ENCODE assay signal across 13 mouse cellular contexts in the genomic region with DNA sequence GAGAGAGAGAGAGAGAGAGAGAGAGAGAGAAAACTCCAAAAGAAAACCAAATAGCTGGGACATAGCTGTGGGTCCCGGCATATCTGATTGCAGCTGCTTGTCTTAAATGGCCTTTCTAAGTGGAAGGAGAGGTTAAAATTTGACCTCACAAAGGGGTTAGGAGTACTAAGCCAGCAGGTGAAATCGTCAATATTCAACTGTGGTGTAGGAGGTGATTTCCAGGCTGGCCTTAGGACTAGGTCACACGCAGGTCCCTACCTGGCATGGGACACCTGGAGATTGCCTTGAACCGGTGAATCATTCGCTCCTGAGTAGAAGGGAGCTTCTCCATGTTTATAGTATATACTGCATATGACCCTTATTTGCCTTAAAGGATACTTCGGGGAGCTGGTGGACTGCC. TPM values are rescaled to one million over a fixed set of nuclear protein-coding genes. Genes with fewer than 3 reads are reported as not detected.
A peak's percentile ranks its signal among the peaks of the same experiment; 100 is the strongest.
DNase-seq lines count a peak whose midpoint lies in the region; ATAC-seq and TF ChIP-seq lines count a peak whose summit lies in the region.
"Had no signal": no experiment of that assay in that cellular context is flagged by ENCODE, and none has a peak within 500 bp of the region (broad histone marks: within the 10 kb centered on the region; RNA-seq: fewer than 3 reads in every experiment).

No protein-coding gene starts in this region.

- TF ChIP-seq CTCF in stomach, postnatal 0 days (IDR thresholded peaks at IDR 0.05; ENCODE audit: low read depth), result no peak

- no peaks in the 10 kb centered on the region for H3K36me3 ChIP-seq in heart, embryonic 15.5 days
- H3K36me3 ChIP-seq in heart, embryonic 12.5 days, result no peaks in the 10 kb centered on the region
- no peaks in the 10 kb centered on the region for H3K36me3 ChIP-seq in neural tube, embryonic 11.5 days (ENCODE audit: control insufficient read depth, insufficient read depth, low read length)
- H3K36me3 ChIP-seq in liver, embryonic 12.5 days, result no peaks in the 10 kb centered on the region
- H3K36me3 ChIP-seq in stomach, postnatal 0 days (ENCODE audit: control insufficient read depth, insufficient read depth, low read length), result no peaks in the 10 kb centered on the region

- 66% methylated on average over 6 of the region's 6 CpGs for whole genome bisulfite sequencing in heart, embryonic 15.5 days
- 55% methylated on average over 6 of the region's 6 CpGs for WGBS in heart, embryonic 12.5 days
- 53% methylated on average over 6 of the region's 6 CpGs for WGBS in neural tube, embryonic 11.5 days
- WGBS in liver, embryonic 12.5 days (ENCODE audit: insufficient replicate concordance), result 44% methylated on average over 6 of the region's 6 CpGs
- 69% methylated on average over 6 of the region's 6 CpGs for WGBS in stomach, postnatal 0 days

- no peak for ATAC-seq in heart, embryonic 15.5 days (replicated peaks; ENCODE audit: insufficient number of reproducible peaks, insufficient read depth, low FRiP score, low read depth)
- ATAC-seq in heart, embryonic 12.5 days (ENCODE audit: insufficient number of reproducible peaks, low FRiP score), result no peak
- no peak for ATAC-seq in neural tube, embryonic 11.5 days (ENCODE audit: insufficient read depth, low FRiP score, low TSS enrichment)
- no peak for ATAC-seq in liver, embryonic 12.5 days
- no peak for ATAC-seq in stomach, postnatal 0 days (ENCODE audit: low FRiP score, low TSS enrichment)
- ATAC-seq: forebrain, embryonic 14.5 days had no signal

- no peak for TF ChIP-seq EP300 in stomach, postnatal 0 days (optimal IDR thresholded peaks at IDR 0.05)

- peak overlapping the region; percentile 70; the same call in 1 of the 2 replicates for H3K4me3 ChIP-seq in heart, embryonic 15.5 days
- H3K4me3 ChIP-seq in heart, embryonic 12.5 days, result no peak overlapping the region
- H3K4me3 ChIP-seq in neural tube, embryonic 11.5 days (ENCODE audit: low read depth, low read length), result no peak overlapping the region
- H3K4me3 ChIP-seq in liver, embryonic 12.5 days, result peak overlapping the region; percentile 58; the same call in 1 of the 2 replicates
- H3K4me3 ChIP-seq in stomach, postnatal 0 days (ENCODE audit: low read depth, low read length), result peak overlapping the region; percentile 66

- no peaks in the 10 kb centered on the region for H3K9me3 ChIP-seq in heart, embryonic 15.5 days (replicated peaks)
- no peaks in the 10 kb centered on the region for H3K9me3 ChIP-seq in heart, embryonic 12.5 days (replicated peaks)
- no peaks in the 10 kb centered on the region for H3K9me3 ChIP-seq in neural tube, embryonic 11.5 days (ENCODE audit: control insufficient read depth, low read length)
- H3K9me3 ChIP-seq in liver, embryonic 12.5 days (replicated peaks), result no peaks in the 10 kb centered on the region
- H3K9me3 ChIP-seq in stomach, postnatal 0 days (ENCODE audit: control insufficient read depth, low read length), result no peaks in the 10 kb centered on the region

- peaks cover 66% of the 10 kb centered on the region for H3K27me3 ChIP-seq in heart, embryonic 15.5 days
- H3K27me3 ChIP-seq in heart, embryonic 12.5 days (replicated peaks), result peaks cover 78% of the 10 kb centered on the region
- H3K27me3 ChIP-seq in neural tube, embryonic 11.5 days (ENCODE audit: control insufficient read depth, insufficient read depth, low read length), result peaks cover 49% of the 10 kb centered on the region
- peaks cover 72% of the 10 kb centered on the region for H3K27me3 ChIP-seq in liver, embryonic 12.5 days (replicated peaks)
- H3K27me3 ChIP-seq in stomach, postnatal 0 days (ENCODE audit: control insufficient read depth, insufficient read depth, low read length), result peaks cover 3% of the 10 kb centered on the region; the same call in 1 of the 2 replicates

- no peak for DNase-seq in neural tube, embryonic 11.5 days (ENCODE audit: low spot score)
- DNase-seq in neural tube, embryonic 10.5 days (ENCODE audit: extremely low spot score, low spot score), result no peak
- no peak for DNase-seq in stomach, postnatal 0 days (ENCODE audit: low spot score)
- DNase-seq in testis, postnatal 10 days (ENCODE audit: low spot score), result no peak
- no peak for DNase-seq in spleen, postnatal 14 days (ENCODE audit: low spot score in 2 of 2)
- DNase-seq: B cell, adult 2 months; cerebellum, adult 9-11 months; right cerebral cortex, postnatal 14 days; thymus, adult 18-20 months had no signal

- H3K9ac ChIP-seq in heart, embryonic 15.5 days, result no peak overlapping the region
- H3K9ac ChIP-seq in heart, embryonic 12.5 days, result no peak overlapping the region
- H3K9ac ChIP-seq in neural tube, embryonic 11.5 days (ENCODE audit: low read length), result no peak overlapping the region
- no peak overlapping the region for H3K9ac ChIP-seq in liver, embryonic 12.5 days
- no peak overlapping the region for H3K9ac ChIP-seq in stomach, postnatal 0 days (ENCODE audit: low read length)

- H3K4me2 ChIP-seq in heart, embryonic 15.5 days, result no peak overlapping the region
- H3K4me2 ChIP-seq in heart, embryonic 12.5 days, result no peak overlapping the region
- H3K4me2 ChIP-seq in neural tube, embryonic 11.5 days (ENCODE audit: low read depth), result peak overlapping the region; percentile 100; the same call in 1 of the 2 replicates
- H3K4me2 ChIP-seq in liver, embryonic 12.5 days, result peak overlapping the region; percentile 75
- H3K4me2 ChIP-seq in stomach, postnatal 0 days (replicated peaks; ENCODE audit: low read depth), result peak overlapping the region; percentile 100

- H3K4me1 ChIP-seq in heart, embryonic 15.5 days (replicated peaks), result peaks cover 20% of the 10 kb centered on the region
- peaks cover 6% of the 10 kb centered on the region for H3K4me1 ChIP-seq in heart, embryonic 12.5 days (replicated peaks)
- 0 out of 2 replicates have a peak, but pooled peaks cover 2% of the 10 kb centered on the region for H3K4me1 ChIP-seq in neural tube, embryonic 11.5 days (ENCODE audit: control insufficient read depth, insufficient read depth, low read length)
- peaks cover 19% of the 10 kb centered on the region; the same call in 1 of the 2 replicates for H3K4me1 ChIP-seq in liver, embryonic 12.5 days
- H3K4me1 ChIP-seq in stomach, postnatal 0 days (replicated peaks; ENCODE audit: control insufficient read depth, insufficient read depth), result no peaks in the 10 kb centered on the region

- H3K27ac ChIP-seq in heart, embryonic 15.5 days, result no peak overlapping the region
- H3K27ac ChIP-seq in heart, embryonic 12.5 days (ENCODE audit: poor library complexity, severe bottlenecking), result no peak overlapping the region
- H3K27ac ChIP-seq in neural tube, embryonic 11.5 days (ENCODE audit: low read depth, low read length), result no peak overlapping the region
- H3K27ac ChIP-seq in liver, embryonic 12.5 days, result no peak overlapping the region
- H3K27ac ChIP-seq in stomach, postnatal 0 days (replicated peaks), result no peak overlapping the region

RNA-seq across cellular contexts. Expression of a gene that starts 1.4 kb away (rescaled TPM):
- polyA plus RNA-seq in heart, embryonic 15.5 days (2015; fragmentation: Nextera tagmentation; extraction: Ambion mirVana), result 0.15 and 0.38 TPM in 2 replicates
- 0.63 and 0.77 TPM in 2 replicates for polyA plus RNA-seq in heart, embryonic 12.5 days (2016; fragmentation: Nextera tagmentation; extraction: Ambion mirVana)
- 47.4 and 50.0 TPM in 2 replicates for polyA plus RNA-seq in neural tube, embryonic 11.5 days (2014; fragmentation: Nextera tagmentation; extraction: Ambion mirVana)
- 2.0 and 3.5 TPM in 2 replicates for polyA plus RNA-seq in liver, embryonic 12.5 days (2016; fragmentation: Nextera tagmentation; extraction: Ambion mirVana)
- 77.8 and 78.1 TPM in 2 replicates for polyA plus RNA-seq in stomach, postnatal 0 days (2015; fragmentation: Nextera tagmentation; extraction: Ambion mirVana)

RNA-seq across cellular contexts. Expression of a gene that starts 12.6 kb away (rescaled TPM):
- polyA plus RNA-seq in heart, embryonic 15.5 days (2015; fragmentation: Nextera tagmentation; extraction: Ambion mirVana), result not detected in 2 replicates
- polyA plus RNA-seq in heart, embryonic 12.5 days (2016; fragmentation: Nextera tagmentation; extraction: Ambion mirVana), result not detected in 2 replicates
- polyA plus RNA-seq in neural tube, embryonic 11.5 days (2014; fragmentation: Nextera tagmentation; extraction: Ambion mirVana), result not detected in 2 replicates
- not detected in 2 replicates for polyA plus RNA-seq in liver, embryonic 12.5 days (2016; fragmentation: Nextera tagmentation; extraction: Ambion mirVana)
- polyA plus RNA-seq in stomach, postnatal 0 days (2015; fragmentation: Nextera tagmentation; extraction: Ambion mirVana), result not detected in 2 replicates
- polyA plus RNA-seq: forebrain, embryonic 14.5 days had no signal

RNA-seq across cellular contexts. Expression of a gene that starts 30.3 kb away (rescaled TPM):
- polyA plus RNA-seq in heart, embryonic 15.5 days (2015; fragmentation: Nextera tagmentation; extraction: Ambion mirVana), result not detected in 2 replicates
- polyA plus RNA-seq in heart, embryonic 12.5 days (2016; fragmentation: Nextera tagmentation; extraction: Ambion mirVana), result 0.14 and 0.21 TPM in 2 replicates
- 6.5 and 8.7 TPM in 2 replicates for polyA plus RNA-seq in neural tube, embryonic 11.5 days (2014; fragmentation: Nextera tagmentation; extraction: Ambion mirVana)
- polyA plus RNA-seq in liver, embryonic 12.5 days (2016; fragmentation: Nextera tagmentation; extraction: Ambion mirVana), result 0.10 and 0.19 TPM in 2 replicates
- 21.3 and 24.3 TPM in 2 replicates for polyA plus RNA-seq in stomach, postnatal 0 days (2015; fragmentation: Nextera tagmentation; extraction: Ambion mirVana)

RNA-seq across cellular contexts. Expression of a gene that starts 45.2 kb away (rescaled TPM):
- polyA plus RNA-seq in heart, embryonic 15.5 days (2015; fragmentation: Nextera tagmentation; extraction: Ambion mirVana), result 42.9 and 43.5 TPM in 2 replicates
- polyA plus RNA-seq in heart, embryonic 12.5 days (2016; fragmentation: Nextera tagmentation; extraction: Ambion mirVana), result 13.3 and 15.3 TPM in 2 replicates
- polyA plus RNA-seq in neural tube, embryonic 11.5 days (2014; fragmentation: Nextera tagmentation; extraction: Ambion mirVana), result 0.13 and 0.51 TPM in 2 replicates
- not detected in 2 replicates for polyA plus RNA-seq in liver, embryonic 12.5 days (2016; fragmentation: Nextera tagmentation; extraction: Ambion mirVana)
- 0.05 and 0.23 TPM in 2 replicates for polyA plus RNA-seq in stomach, postnatal 0 days (2015; fragmentation: Nextera tagmentation; extraction: Ambion mirVana)

Comparison
In these comparisons a context has a peak if more than half of its experiments do, and no peak if none do; other contexts are left out.
1. H3K4me3 ChIP-seq: peak in heart, embryonic 15.5 days (single experiment), liver, embryonic 12.5 days (single experiment) and stomach, postnatal 0 days (single experiment); none in heart, embryonic 12.5 days (single experiment) and neural tube, embryonic 11.5 days (single experiment).
2. H3K4me2 ChIP-seq: peak in neural tube, embryonic 11.5 days (single experiment), liver, embryonic 12.5 days (single experiment) and stomach, postnatal 0 days (single experiment); none in heart, embryonic 15.5 days (single experiment) and heart, embryonic 12.5 days (single experiment).
3. RNA of a gene that starts 1.4 kb away (polyA plus RNA-seq): 77.8 to 78.1 TPM in stomach, postnatal 0 days and 47.4 to 50.0 TPM in neural tube, embryonic 11.5 days; 2.0 to 3.5 TPM in liver, embryonic 12.5 days, 0.63 to 0.77 TPM in heart, embryonic 12.5 days and 0.15 to 0.38 TPM in heart, embryonic 15.5 days; every median in the first group is over 10 times any median in the second.